Mouse (Mus musculus): Measurements from ENCODE around the gene Frmd4a. TPM values are rescaled to one million over a fixed set of nuclear protein-coding genes. Genes with fewer than 3 reads are reported as not detected.

Gene Frmd4a
- polyA plus RNA-seq, 1 experiment from 2014 or later, result 19.3 TPM

DNA sequence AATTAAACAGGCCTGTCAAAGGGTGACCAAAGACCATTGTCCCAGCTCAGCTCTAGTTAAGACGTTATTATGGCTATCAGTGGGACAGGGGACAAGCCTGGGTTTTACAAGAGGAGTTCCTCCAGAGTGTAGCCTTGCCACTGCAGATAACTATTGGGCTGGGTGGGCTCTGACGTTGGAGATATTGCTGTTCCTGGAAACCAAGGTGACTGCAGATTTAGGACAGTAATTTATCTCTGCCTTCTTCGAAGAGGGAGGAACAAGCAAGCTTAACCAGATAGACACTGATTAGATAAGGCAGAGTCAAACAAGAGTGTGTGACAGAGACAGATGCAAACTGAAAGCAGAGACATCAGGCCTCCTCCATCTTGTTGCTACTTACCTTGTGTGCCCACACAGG, 330.3 kb downstream of the Frmd4a start:
- Histone ChIP-seq H3K4me2 (ENCODE audit: low read depth, low read length) (no peak overlapping the region), H3K36me3 (ENCODE audit: control insufficient read depth, insufficient read depth) (no peaks in the 10 kb centered on the region), H3K9me3 (replicated peaks; ENCODE audit: control insufficient read depth, low read length) (no peaks in the 10 kb centered on the region), H3K9ac (ENCODE audit: low read length) (no peak overlapping the region), H3K27me3 (ENCODE audit: control insufficient read depth, insufficient read depth, low read length) (no peaks in the 10 kb centered on the region), H3K4me1 (ENCODE audit: control insufficient read depth, insufficient read depth, low read length) (no peaks in the 10 kb centered on the region; the same call in 1 of the 2 replicates), H3K4me3 (ENCODE audit: low read length) (no peak overlapping the region), H3K27ac (ENCODE audit: low read length) (no peak overlapping the region)
- WGBS, result 19% methylated on average over 3 of the region's 3 CpGs
- ATAC-seq (replicated peaks; ENCODE audit: extremely low read depth, insufficient read depth, low FRiP score), result no peak

DNA sequence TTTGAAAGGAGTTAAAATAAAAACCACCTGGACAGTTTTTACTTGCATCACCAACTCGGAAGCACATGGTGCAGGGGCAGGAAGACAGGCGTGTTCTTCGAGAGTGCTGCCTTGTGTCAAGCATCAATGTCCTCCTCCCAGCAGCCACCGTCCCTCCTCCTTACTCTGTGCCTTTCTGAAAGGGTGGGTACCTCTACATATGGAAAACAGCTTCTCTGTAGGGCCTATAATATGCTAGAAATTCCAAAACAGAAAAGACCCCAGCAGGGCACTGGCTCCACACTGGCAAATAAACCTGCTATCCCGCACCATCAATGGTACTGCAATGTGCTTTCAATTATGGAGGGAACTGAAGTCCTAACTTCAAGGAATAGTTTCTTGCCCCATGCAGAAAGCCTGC, 331.0 kb downstream of the Frmd4a start:
- no peak overlapping the region for H3K9ac ChIP-seq (ENCODE audit: low read length)
- no peak overlapping the region for H3K27ac ChIP-seq (ENCODE audit: low read length)
- 76% methylated on average over 5 of the region's 5 CpGs for WGBS
- ATAC-seq (replicated peaks; ENCODE audit: extremely low read depth, insufficient read depth, low FRiP score), result no peak
- no peaks in the 10 kb centered on the region; the same call in 1 of the 2 replicates for H3K4me1 ChIP-seq (ENCODE audit: control insufficient read depth, insufficient read depth, low read length)
- H3K36me3 ChIP-seq (ENCODE audit: control insufficient read depth, insufficient read depth), result no peaks in the 10 kb centered on the region
- no peaks in the 10 kb centered on the region for H3K27me3 ChIP-seq (ENCODE audit: control insufficient read depth, insufficient read depth, low read length)
- H3K4me3 ChIP-seq (ENCODE audit: low read length), result no peak overlapping the region
- H3K4me2 ChIP-seq (ENCODE audit: low read depth, low read length), result no peak overlapping the region
- no peaks in the 10 kb centered on the region for H3K9me3 ChIP-seq (replicated peaks; ENCODE audit: control insufficient read depth, low read length)

DNA sequence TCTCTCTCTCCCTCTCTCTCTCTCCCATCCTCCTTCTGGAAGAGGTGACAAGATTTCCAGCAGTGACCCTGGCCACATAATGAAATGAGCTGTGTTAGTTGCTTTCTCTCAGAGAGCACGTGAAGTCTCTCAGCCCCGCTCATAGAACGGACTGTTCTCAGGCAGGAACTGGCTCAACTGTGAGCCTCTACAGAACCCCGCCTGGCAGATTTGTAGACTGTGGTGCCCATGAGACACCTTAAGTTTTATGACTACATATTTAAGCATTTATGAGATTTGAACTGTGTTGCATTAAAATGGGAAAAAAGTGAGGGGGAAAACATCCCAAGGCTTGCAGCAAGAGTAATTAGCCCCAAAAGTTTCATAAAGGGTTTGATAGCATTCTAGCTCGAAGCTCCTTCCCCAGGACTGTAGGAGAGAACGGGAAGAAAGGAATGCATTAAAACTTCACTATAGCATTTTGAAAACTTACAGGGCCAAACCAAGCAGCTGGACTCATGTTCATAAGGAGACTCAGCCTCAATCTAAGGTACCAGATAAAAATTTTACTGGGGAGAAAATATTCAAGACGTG, 339.4 kb downstream of the Frmd4a start:
- no peak overlapping the region for H3K9ac ChIP-seq (ENCODE audit: low read length)
- no peak overlapping the region for H3K4me2 ChIP-seq (ENCODE audit: low read depth, low read length)
- no peaks in the 10 kb centered on the region for H3K27me3 ChIP-seq (ENCODE audit: control insufficient read depth, insufficient read depth, low read length)
- H3K36me3 ChIP-seq (ENCODE audit: control insufficient read depth, insufficient read depth), result no peaks in the 10 kb centered on the region
- no peak for ATAC-seq (replicated peaks; ENCODE audit: extremely low read depth, insufficient read depth, low FRiP score)
- no peaks in the 10 kb centered on the region for H3K9me3 ChIP-seq (replicated peaks; ENCODE audit: control insufficient read depth, low read length)
- H3K4me1 ChIP-seq (ENCODE audit: control insufficient read depth, insufficient read depth, low read length), result no peaks in the 10 kb centered on the region; the same call in 1 of the 2 replicates
- H3K27ac ChIP-seq (ENCODE audit: low read length), result no peak overlapping the region
- WGBS, result 79% methylated on average over 7 of the region's 7 CpGs
- no peak overlapping the region for H3K4me3 ChIP-seq (ENCODE audit: low read length)

DNA sequence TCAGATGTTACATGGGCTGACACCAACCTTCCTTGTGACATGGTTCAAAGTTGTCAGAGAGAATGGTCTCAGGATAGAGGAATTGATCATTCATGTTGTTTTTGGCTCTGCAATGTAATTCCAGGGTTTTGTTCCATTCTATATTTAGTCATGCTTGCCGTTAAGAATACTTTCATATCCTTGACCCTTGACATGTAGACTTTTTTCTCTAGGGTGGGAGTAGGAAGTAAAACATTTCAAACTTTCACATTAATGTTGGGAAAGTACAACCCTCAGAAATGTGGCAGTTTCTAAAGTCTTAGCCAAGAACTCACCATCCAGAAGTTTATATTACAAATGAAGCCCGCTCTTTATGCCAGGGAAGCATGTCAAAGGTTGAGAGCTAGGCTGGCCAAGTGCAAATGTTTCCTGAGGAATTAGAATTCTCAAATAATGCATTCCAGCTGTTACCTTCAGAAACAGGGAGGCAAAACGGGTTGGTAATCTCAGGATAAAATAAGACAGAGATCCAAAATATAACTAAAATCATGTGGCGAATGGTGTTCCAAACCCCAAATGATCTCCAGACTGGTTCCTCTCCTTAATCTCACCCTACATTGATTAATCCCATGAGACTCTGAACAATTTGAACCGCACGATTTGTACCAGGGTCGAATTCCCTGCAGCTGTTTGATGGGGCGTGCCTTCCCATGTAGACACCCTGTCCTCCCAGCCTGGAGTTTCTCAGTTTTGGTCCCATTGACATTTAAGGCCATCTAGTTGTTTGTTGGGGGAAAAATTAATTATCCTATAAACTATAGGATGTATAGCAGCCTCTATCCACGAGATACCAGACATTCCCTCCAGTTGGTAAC, 344.7 kb downstream of the Frmd4a start:
- ATAC-seq (replicated peaks; ENCODE audit: extremely low read depth, insufficient read depth, low FRiP score), result no peak
- H3K4me1 ChIP-seq (ENCODE audit: control insufficient read depth, insufficient read depth, low read length), result no peaks in the 10 kb centered on the region
- no peak overlapping the region for H3K4me3 ChIP-seq (ENCODE audit: low read length)
- H3K9me3 ChIP-seq (replicated peaks; ENCODE audit: control insufficient read depth, low read length), result no peaks in the 10 kb centered on the region
- H3K9ac ChIP-seq (ENCODE audit: low read length), result no peak overlapping the region
- H3K27ac ChIP-seq (ENCODE audit: low read length), result no peak overlapping the region
- no peaks in the 10 kb centered on the region for H3K27me3 ChIP-seq (ENCODE audit: control insufficient read depth, insufficient read depth, low read length)
- H3K36me3 ChIP-seq (ENCODE audit: control insufficient read depth, insufficient read depth), result no peaks in the 10 kb centered on the region
- H3K4me2 ChIP-seq (ENCODE audit: low read depth, low read length), result no peak overlapping the region
- WGBS, result 67% methylated on average over 9 of the region's 9 CpGs

DNA sequence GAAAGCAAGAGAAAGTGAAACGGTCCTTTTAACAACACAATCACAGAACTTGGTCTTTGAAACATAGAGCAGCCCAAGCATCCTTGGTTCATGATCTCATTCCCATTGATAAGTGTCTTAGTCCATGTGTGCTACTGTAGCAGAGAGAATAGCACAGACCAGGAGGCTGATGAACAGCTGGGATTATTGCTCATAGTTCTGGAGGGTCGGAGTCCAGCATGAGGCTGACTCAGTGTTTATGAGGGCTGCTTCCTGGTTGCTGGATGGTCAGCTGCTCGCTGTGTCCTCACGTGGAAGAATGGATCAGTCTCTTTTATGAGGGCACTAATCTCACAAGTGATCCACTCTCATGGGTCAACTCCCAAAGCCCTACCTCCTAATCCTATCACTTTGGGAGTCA, 347.4 kb downstream of the Frmd4a start:
- H3K36me3 ChIP-seq (ENCODE audit: control insufficient read depth, insufficient read depth), result no peaks in the 10 kb centered on the region
- H3K27me3 ChIP-seq (ENCODE audit: control insufficient read depth, insufficient read depth, low read length), result no peaks in the 10 kb centered on the region
- 89% methylated on average over 4 of the region's 4 CpGs for WGBS
- no peaks in the 10 kb centered on the region for H3K9me3 ChIP-seq (replicated peaks; ENCODE audit: control insufficient read depth, low read length)
- no peak overlapping the region for H3K4me3 ChIP-seq (ENCODE audit: low read length)
- H3K27ac ChIP-seq (ENCODE audit: low read length), result no peak overlapping the region
- H3K9ac ChIP-seq (ENCODE audit: low read length), result no peak overlapping the region
- no peaks in the 10 kb centered on the region for H3K4me1 ChIP-seq (ENCODE audit: control insufficient read depth, insufficient read depth, low read length)
- H3K4me2 ChIP-seq (ENCODE audit: low read depth, low read length), result no peak overlapping the region
- no peak for ATAC-seq (replicated peaks; ENCODE audit: extremely low read depth, insufficient read depth, low FRiP score)

DNA sequence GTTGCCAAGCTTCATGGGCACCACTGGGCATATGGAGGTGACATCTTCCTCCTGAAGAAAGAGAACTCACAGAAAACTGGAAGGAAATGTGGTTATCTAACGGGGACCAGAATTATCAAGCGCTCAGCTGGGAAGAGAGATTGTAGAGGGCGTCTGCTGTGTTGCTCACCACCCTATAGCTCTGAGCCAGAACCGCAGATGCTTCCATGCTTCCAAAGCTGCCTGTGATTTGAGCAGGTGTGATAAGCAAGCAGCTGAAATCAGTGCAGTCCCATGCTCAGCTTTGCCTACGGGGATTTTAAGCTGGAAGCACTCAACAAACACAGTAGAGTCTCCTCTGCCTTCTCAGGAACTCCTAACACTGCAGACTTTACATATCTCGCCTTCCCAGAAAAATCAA, 351.0 kb downstream of the Frmd4a start:
- H3K4me3 ChIP-seq (ENCODE audit: low read length), result no peak overlapping the region
- no peak for ATAC-seq (replicated peaks; ENCODE audit: extremely low read depth, insufficient read depth, low FRiP score)
- no peaks in the 10 kb centered on the region for H3K9me3 ChIP-seq (replicated peaks; ENCODE audit: control insufficient read depth, low read length)
- WGBS, result 53% methylated on average over 6 of the region's 6 CpGs
- no peaks in the 10 kb centered on the region for H3K4me1 ChIP-seq (ENCODE audit: control insufficient read depth, insufficient read depth, low read length)
- no peak overlapping the region for H3K4me2 ChIP-seq (ENCODE audit: low read depth, low read length)
- no peak overlapping the region for H3K27ac ChIP-seq (ENCODE audit: low read length)
- H3K36me3 ChIP-seq (ENCODE audit: control insufficient read depth, insufficient read depth), result no peaks in the 10 kb centered on the region
- H3K27me3 ChIP-seq (ENCODE audit: control insufficient read depth, insufficient read depth, low read length), result no peaks in the 10 kb centered on the region
- H3K9ac ChIP-seq (ENCODE audit: low read length), result no peak overlapping the region

DNA sequence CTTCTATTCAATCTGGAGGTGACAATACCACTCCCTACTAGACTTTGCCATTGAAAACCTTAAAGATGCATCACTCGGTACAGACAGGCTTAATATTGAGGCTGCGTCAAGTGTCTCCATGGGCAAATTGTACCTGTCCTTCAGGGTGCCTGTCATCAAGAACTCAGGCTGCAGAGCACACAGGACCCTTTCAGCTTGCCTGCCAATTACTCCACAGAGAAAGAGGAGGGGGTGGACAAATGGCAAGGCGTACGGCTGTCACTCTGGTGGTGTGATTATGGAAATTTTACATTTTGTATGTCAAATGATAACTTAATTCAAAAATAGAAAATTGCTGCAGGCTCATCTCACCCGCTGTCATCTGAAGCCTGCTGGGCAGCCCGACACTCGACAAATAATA, 353.0 kb downstream of the Frmd4a start:
- Histone ChIP-seq H3K9me3 (replicated peaks; ENCODE audit: control insufficient read depth, low read length) (no peaks in the 10 kb centered on the region), H3K4me3 (ENCODE audit: low read length) (no peak overlapping the region), H3K9ac (ENCODE audit: low read length) (no peak overlapping the region), H3K27me3 (ENCODE audit: control insufficient read depth, insufficient read depth, low read length) (no peaks in the 10 kb centered on the region), H3K4me2 (ENCODE audit: low read depth, low read length) (no peak overlapping the region), H3K4me1 (ENCODE audit: control insufficient read depth, insufficient read depth, low read length) (no peaks in the 10 kb centered on the region), H3K27ac (ENCODE audit: low read length) (no peak overlapping the region), H3K36me3 (ENCODE audit: control insufficient read depth, insufficient read depth) (no peaks in the 10 kb centered on the region)
- WGBS, result 85% methylated on average over 7 of the region's 7 CpGs
- ATAC-seq (replicated peaks; ENCODE audit: extremely low read depth, insufficient read depth, low FRiP score), result no peak

DNA sequence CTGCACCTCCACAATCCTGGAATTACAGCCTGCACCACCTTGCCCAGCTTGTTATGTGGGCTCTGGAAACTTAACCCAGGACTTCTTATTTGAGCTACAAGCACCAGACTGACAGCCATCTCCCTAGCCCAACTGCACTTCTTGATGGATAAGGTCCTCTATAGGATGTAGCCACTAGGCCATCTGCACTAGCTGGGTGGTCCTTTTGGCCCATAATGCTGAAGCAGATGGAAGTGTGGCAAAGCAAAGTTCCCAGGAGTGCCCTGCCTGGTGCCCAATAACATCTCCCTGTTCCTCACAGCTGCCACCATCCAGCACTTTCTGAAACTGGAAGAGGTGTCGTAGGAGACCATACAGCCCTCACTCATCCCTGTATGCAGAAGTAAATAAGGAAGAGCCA, 353.8 kb downstream of the Frmd4a start:
- H3K4me2 ChIP-seq (ENCODE audit: low read depth, low read length), result no peak overlapping the region
- H3K27ac ChIP-seq (ENCODE audit: low read length), result no peak overlapping the region
- no peaks in the 10 kb centered on the region for H3K36me3 ChIP-seq (ENCODE audit: control insufficient read depth, insufficient read depth)
- ATAC-seq (replicated peaks; ENCODE audit: extremely low read depth, insufficient read depth, low FRiP score), result no peak
- no peaks in the 10 kb centered on the region for H3K9me3 ChIP-seq (replicated peaks; ENCODE audit: control insufficient read depth, low read length)
- no peaks in the 10 kb centered on the region for H3K4me1 ChIP-seq (ENCODE audit: control insufficient read depth, insufficient read depth, low read length)
- no peaks in the 10 kb centered on the region for H3K27me3 ChIP-seq (ENCODE audit: control insufficient read depth, insufficient read depth, low read length)
- WGBS, result 98% methylated on average over 1 of the region's 1 CpGs
- no peak overlapping the region for H3K9ac ChIP-seq (ENCODE audit: low read length)
- H3K4me3 ChIP-seq (ENCODE audit: low read length), result no peak overlapping the region

DNA sequence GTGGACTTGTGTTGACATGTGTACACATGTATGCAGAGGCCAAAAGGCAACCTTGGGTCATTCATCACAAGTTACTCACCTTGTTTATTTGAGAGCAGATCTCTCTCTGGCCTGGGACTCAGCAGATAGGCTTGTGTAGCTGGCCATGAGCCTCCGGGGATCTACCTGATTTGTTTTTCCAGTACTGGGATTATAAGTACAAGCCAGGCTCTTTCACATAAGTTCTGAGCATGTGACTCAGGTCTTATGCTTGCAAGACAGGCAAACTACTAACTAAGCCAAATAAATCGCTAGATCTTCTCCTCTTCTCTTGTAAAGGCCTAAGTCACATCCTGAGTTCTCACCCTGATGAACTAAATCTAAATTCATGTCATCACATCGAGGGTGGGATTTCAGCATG, 361.3 kb downstream of the Frmd4a start:
- Histone ChIP-seq H3K9me3 (replicated peaks; ENCODE audit: control insufficient read depth, low read length) (no peaks in the 10 kb centered on the region), H3K4me2 (ENCODE audit: low read depth, low read length) (no peak overlapping the region), H3K27ac (ENCODE audit: low read length) (no peak overlapping the region), H3K9ac (ENCODE audit: low read length) (no peak overlapping the region), H3K4me1 (ENCODE audit: control insufficient read depth, insufficient read depth, low read length) (no peaks in the 10 kb centered on the region), H3K27me3 (ENCODE audit: control insufficient read depth, insufficient read depth, low read length) (no peaks in the 10 kb centered on the region), H3K4me3 (ENCODE audit: low read length) (no peak overlapping the region), H3K36me3 (ENCODE audit: control insufficient read depth, insufficient read depth) (no peaks in the 10 kb centered on the region)
- WGBS, result 71% methylated on average over 3 of the region's 3 CpGs
- no peak for ATAC-seq (replicated peaks; ENCODE audit: extremely low read depth, insufficient read depth, low FRiP score)

Measured in heart, embryonic 16.5 days (tissue).